Mouse (Mus musculus) bone marrow macrophage, adult 2 months (primary cell): ENCODE measurements around the gene Rps23.

ENCODE experiments used
- CTCF ChIP-seq: IDR thresholded peaks from 2 replicates; pipeline ENCODE4 v1.5.1; 2012; ENCODE audit warnings: low read depth, mild to moderate bottlenecking, low read length, moderate library complexity
- POLR2A ChIP-seq: IDR thresholded peaks from 2 replicates; pipeline ENCODE4 v1.6.1; 2012; ENCODE audit warnings: mild to moderate bottlenecking, low read depth, low read length, borderline replicate concordance

DNA sequence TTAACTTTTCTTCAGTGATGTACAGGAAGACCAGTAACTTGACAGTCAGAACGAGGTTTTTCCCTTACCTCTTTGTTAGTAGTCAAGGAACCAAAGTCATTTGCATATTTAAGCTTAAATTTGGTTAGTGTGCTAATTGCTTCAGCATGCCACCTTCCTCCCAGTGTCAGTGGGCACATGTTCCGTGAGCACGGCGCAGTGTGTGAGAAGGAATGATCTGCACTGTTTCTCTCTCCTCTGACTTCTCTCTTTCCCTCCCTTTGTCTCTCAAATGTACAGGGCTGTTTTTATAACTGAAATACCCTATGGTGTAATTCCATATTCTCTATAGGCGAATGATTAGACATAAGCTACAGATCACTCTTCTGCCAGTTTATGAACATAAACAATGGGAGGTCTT lies 16.8 kb downstream of the Rps23 start:
- no peak for TF ChIP-seq CTCF
- no peak for TF ChIP-seq POLR2A
